ENCODE assay signal across 8 mouse cellular contexts in the genomic region with DNA sequence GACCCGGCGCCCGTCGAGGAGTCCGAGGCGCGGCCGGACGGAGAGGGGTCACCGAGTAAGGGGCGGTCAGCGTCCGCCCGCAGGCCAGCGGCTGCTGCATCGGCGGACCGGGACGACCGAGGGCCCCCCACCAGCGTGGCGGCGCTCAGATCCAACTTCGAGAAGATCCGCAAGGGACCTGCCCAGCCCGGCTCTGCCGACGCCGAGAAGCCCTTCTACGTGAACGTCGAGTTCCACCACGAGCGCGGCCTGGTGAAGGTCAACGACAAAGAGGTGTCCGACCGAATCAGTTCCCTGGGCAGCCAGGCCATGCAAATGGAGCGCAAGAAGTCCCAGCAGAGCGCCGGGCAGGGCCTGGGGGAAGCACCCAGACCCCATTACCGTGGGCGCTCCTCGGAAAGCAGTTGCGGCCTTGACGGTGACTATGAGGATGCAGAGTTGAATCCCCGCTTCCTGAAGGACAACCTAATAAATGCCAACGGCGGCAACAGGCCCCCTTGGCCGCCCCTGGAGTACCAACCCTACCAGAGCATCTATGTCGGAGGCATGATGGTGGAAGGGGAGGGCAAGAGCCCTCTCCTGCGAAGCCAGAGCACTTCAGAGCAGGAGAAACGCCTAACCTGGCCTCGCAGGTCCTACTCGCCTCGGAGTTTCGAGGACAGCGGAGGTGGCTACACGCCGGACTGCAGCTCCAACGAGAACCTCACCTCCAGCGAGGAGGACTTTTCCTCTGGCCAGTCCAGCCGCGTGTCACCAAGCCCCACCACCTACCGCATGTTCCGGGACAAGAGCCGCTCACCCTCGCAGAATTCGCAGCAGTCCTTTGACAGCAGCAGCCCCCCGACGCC. TPM values are rescaled to one million over a fixed set of nuclear protein-coding genes. Genes with fewer than 3 reads are reported as not detected.
DNase-seq lines count a peak whose midpoint lies in the region; ATAC-seq lines count a peak whose summit lies in the region.

No protein-coding gene starts in this region.

- peaks cover 36% of the 10 kb centered on the region for H3K4me1 ChIP-seq in limb, embryonic 11.5 days (ENCODE audit: control insufficient read depth, insufficient read depth, low read length)

- peak overlapping the region; percentile 83 for H3K9ac ChIP-seq in limb, embryonic 11.5 days (ENCODE audit: low read length)

- 0 out of 2 replicates have a peak, but pooled peaks cover 2% of the 10 kb centered on the region for H3K27me3 ChIP-seq in limb, embryonic 11.5 days (ENCODE audit: control insufficient read depth, insufficient read depth, low read length)

- peak; percentile 35 for DNase-seq in cerebellum, adult 11-12 months
- DNase-seq in B cell, adult 2 months = peak; percentile 30
- DNase-seq in embryo, embryonic 10 days (ENCODE audit: low spot score) = peak; percentile 50
- DNase-seq in heart, postnatal 36 days = peak; percentile 27 to 34
- peak; percentile 53 for DNase-seq in limb, embryonic 11.5 days (ENCODE audit: low spot score)
- DNase-seq in neural tube, embryonic 10.5 days (ENCODE audit: extremely low spot score, low spot score) = peak; percentile 60
- DNase-seq in frontal cortex, postnatal 14 days (ENCODE audit: low spot score in 2 of 2) = no peak

- ATAC-seq in cerebellum, adult (ENCODE audit: insufficient number of reproducible peaks, low FRiP score, low TSS enrichment) = no peak
- no peak for ATAC-seq in limb, embryonic 11.5 days (ENCODE audit: insufficient number of reproducible peaks, low FRiP score, low TSS enrichment, low read depth)

- peak overlapping the region; percentile 82 for H3K4me3 ChIP-seq in limb, embryonic 11.5 days (ENCODE audit: low read depth, low read length)

- H3K27ac ChIP-seq in limb, embryonic 11.5 days (replicated peaks; ENCODE audit: low read depth, low read length) = no peak overlapping the region

- intact Hi-C loops in heart, postnatal 36 days (cut with DNase I) = loop anchor here (2.0 to 10.0 kb wide), 3 partner anchors 35 to 453 kb away; a partner anchor contains a TSS

- peak overlapping the region; percentile 95 for H3K4me2 ChIP-seq in limb, embryonic 11.5 days (ENCODE audit: low read depth, severe bottlenecking)

- WGBS in limb, embryonic 11.5 days = 1% methylated on average over 71 of the region's 71 CpGs

- H3K9me3 ChIP-seq in limb, embryonic 11.5 days (ENCODE audit: control insufficient read depth, low read length) = no peaks in the 10 kb centered on the region

- no peaks in the 10 kb centered on the region for H3K36me3 ChIP-seq in limb, embryonic 11.5 days (ENCODE audit: control insufficient read depth, insufficient read depth, low read length)

RNA-seq across cellular contexts. Expression of a gene that starts 1.2 kb away (rescaled TPM):
- total RNA-seq in heart, postnatal 36 days (2021) = 1 to 10 TPM; 8.3 to 9.1 TPM
- 7.5 and 11.4 TPM in 2 replicates for polyA plus RNA-seq in limb, embryonic 11.5 days (2014; fragmentation: Nextera tagmentation; extraction: Ambion mirVana)

RNA-seq across cellular contexts. Expression of a gene that starts 24.7 kb away (rescaled TPM):
- under 1 TPM; 0.58 to 0.92 TPM for total RNA-seq in heart, postnatal 36 days (2021)
- 11.1 and 12.8 TPM in 2 replicates for polyA plus RNA-seq in limb, embryonic 11.5 days (2014; fragmentation: Nextera tagmentation; extraction: Ambion mirVana)

RNA-seq across cellular contexts. Expression of a gene that starts 29.2 kb away (rescaled TPM):
- not detected for total RNA-seq in heart, postnatal 36 days (2021)
- polyA plus RNA-seq in limb, embryonic 11.5 days (2014; fragmentation: Nextera tagmentation; extraction: Ambion mirVana) = not detected in 2 replicates

Comparison
In these comparisons a context has a peak if more than half of its experiments do, and no peak if none do; other contexts are left out.
1. DNase-seq: peak in cerebellum, adult 11-12 months (single experiment), B cell, adult 2 months (2 of 2), embryo, embryonic 10 days (single experiment), heart, postnatal 36 days (2 of 2), limb, embryonic 11.5 days (single experiment) and neural tube, embryonic 10.5 days (single experiment); none in frontal cortex, postnatal 14 days (0 of 2).